Mouse (Mus musculus) megakaryocyte-erythroid progenitor cell, adult 5-6 weeks (primary cell): ENCODE data around the gene Emc4. TPM values are rescaled to one million over a fixed set of nuclear protein-coding genes. Genes with fewer than 3 reads are reported as not detected.

ENCODE experiments used
- ATAC-seq: replicated peaks from 2 replicates; pipeline ENCODE4 v1.8.0; 2016; ENCODE audit warnings: mild to moderate bottlenecking, inconsistent platforms; ENCODE audit not compliant: severe bottlenecking, poor library complexity, low FRiP score, low TSS enrichment
- total RNA-seq, 2 experiments: library from RNA; stranded (forward) in 1 of 2; stranded (reverse) in 1 of 2; fragments of 200-1000, 215-1000 nt in 1 of 2; fragments of >200 nt in 1 of 2; fragmentation: Nextera tagmentation in 1 of 2; gene quantifications; 2 replicates each; pipeline ENCODE4 v1.2.3; 2014 to 2017

Gene Emc4
- total RNA-seq (2014; fragmentation: Nextera tagmentation) (77.4 and 77.7 TPM in 2 replicates), total RNA-seq (2017) (79.5 and 97.8 TPM in 2 replicates)

DNA sequence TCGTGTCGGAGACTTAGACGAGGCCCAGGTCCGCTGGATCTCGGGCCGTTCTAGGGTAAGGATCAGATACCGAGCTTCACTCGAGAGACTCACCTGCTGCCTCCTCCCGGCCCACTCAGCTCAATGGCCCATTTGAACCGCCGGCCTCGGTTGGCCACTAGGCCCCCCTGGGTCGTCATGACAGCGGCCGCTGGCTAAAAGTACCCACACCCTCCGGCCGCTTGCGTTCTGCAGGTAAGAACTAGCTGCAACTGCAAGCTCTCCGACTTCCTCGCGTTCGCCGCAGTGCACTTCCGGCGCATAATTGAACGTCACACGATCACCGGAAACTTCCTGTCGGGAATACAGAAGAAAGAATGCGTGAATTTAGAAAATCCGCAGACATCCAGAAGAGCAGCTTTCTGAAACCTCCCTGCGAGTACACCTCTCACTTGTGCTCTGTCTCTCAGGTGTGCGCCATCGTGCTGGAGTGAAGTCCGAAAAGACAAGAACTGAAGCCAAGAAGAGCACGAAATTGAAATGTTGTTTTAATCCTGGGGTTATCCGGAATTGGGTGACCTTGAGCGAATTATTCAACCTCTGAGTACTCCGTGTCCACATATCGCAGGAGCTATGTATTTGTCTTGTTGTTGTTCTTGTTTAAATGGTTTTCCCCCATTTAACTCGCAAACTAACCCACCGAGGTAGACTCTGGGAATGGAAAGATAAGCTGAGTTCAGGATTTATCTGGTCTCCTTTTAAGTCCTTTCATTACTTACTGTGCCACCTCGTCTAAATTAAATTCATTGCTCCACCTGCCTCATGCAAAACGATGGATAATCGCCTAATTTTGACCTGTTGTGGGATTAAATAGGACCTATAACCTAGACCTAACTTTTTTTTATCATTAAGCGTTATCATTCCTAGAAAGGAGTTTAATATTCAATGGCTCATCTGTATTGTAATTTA is at the start of gene Emc4:
Emc4 (minus strand) TSS at position 302 of the 948 bp plus-strand sequence.
- peak; percentile 90 for ATAC-seq

DNA sequence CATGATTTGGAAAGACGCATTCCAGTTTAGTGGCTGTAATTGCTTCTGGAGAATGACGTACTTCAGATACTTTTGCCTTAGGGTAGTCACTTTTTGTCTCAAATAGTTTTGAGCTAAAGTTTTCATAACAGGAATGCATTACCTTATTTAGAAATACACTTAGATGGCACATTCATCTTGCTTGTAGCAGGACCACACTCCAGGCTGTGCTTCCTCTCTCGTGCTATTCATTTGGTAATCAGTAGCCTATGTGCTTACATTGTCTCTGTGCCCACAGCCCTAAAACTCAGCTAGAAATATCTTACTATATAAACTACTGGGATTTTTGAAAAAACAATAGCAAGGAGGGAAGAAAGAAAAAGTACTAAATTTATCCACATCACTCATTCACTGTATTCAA is 39.2 kb upstream of the Emc4 start:
- no peak for ATAC-seq

DNA sequence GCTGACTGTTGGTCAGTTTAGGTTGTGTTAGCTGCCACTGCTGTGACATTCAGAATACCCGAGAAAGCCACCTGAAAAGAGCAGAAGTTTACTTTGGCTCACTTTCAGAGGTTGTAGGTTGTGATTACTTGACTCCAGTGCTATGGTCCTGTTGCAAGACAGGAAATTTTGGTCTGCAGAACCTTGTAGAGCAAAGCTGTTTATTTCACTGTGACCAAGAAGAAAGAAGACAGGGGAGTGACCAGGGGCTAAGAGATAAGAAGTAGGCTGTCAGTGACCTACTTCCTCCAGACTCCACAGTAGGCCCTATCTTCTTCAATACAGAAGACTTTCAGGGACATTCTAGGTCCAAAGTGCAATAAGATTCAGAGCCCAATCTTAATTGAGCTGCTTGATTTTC is 28.8 kb upstream of the Emc4 start:
- ATAC-seq = peak; percentile 79

DNA sequence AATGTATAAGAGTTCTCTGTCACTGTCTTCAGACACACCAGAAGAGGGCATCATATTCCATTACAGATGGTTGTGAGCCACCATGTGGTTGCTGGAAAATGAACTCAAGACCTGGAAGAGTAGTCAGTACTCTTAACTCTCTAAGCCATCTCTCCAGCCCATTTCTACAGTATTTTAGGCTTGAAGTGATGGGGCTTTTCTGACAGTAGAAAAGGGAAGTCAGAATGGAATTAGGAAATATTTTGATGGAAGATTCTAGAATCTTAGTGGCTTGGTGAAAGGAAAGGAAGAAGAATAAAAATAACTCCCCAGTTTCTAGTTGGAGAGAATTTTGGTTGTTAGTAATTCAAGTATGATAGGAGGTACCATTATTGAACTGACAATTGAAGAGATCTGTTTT is 26.1 kb upstream of the Emc4 start:
- no peak for ATAC-seq

DNA sequence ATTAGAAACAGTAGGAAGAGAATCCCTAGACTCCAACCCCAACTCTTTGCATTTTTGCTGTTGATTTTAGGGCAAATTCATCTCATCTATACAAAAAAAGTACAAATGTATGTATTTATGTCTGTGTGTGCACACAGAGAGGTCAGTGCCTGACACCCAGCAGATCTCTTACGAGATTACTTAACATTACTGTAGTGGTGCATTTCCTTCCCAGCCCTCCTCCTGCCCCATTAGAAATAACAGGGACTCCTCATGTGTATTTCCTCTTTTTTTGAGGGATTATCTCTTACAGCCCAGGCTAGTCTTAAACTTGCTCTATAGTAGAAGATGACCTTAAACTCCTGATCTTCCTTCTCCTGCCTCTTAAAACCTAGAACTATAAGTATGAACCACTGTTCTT is 24.9 kb upstream of the Emc4 start:
- ATAC-seq = no peak

DNA sequence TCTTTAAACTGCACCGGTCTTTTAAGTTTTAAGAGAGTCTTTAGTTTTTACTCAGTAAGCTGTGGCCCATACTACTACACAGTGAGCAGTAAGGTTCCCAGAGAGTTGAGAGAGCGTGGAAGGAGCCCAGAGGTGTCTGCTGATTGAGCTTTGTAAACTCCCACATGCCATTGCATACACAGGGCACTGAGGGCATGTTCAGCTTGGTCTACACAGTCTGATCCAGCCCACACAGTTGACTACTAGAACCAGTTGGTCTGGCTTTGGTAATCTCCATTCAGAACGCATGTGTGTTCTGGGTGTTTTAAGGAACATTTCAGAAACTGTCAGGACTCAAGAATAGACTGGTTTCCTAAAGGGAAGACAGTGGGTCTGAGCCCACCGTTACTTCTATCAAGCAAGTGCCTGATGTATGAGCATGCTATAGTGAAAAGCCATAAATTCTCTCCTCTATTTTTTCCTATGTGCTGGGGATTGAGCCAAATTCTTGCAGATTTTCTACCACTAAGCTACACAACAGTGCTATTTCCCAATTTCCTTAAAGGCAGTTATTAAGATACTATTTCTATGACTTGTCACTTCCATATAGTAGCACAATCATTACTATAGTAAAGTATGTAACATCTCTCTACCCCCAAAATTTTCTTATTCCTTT is 23.6 kb upstream of the Emc4 start:
- no peak for ATAC-seq

DNA sequence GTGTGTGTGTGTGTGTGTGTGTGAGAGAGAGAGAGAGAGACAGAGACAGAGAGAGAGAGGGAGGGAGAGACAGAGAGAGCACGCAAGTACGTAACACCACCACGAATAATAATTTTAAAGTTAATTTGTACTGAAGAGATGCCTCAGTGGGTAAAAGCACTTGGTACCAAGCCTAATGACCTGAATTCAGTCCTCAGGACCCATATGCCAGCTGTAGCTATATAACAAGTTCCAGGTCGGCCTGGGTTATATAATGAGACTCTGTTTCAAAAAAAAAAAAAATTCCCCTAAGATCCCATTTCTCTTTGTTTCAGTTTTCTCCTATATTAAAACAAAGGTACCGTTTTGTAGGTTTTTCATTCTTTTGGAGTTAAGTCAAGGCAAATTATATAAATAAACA is 23.0 kb upstream of the Emc4 start:
- ATAC-seq = no peak

DNA sequence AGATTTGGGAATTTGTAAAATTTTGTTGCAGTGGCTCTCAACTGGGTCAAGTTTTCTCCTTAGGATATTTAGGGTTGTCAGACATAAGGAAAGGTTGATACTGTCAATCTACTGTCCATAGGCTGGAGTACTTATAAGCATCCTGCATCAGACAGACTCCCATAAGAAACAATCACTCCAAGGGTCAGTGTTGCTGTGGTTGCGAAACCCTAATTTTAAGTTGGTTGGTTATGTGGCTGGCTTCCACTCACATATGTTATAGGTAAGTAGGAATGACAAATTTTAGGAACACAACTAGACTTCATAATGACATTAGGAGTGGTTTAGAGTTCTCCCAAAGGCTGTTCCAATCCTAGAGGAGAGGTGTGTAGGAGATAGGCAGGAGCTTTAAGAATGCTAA is 13.4 kb upstream of the Emc4 start:
- no peak for ATAC-seq

DNA sequence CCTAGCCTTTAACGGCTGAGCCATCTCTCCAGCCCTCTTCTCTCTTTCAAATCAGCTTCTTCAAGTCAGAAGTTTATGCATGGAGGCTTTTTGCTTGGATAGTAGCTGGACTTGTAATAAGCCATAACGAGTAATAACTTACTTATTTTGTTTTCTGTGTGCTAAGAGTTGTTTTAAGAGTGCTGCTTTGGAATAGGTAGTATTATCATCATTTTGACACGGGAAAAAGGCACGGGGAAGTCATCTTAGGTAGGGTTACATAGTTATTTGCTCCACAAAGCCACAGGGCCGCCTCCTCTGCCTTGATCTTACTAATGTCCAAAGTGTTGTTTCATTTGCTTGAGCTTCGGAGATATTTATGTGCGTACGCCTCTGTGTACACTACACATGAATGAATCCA is 12.3 kb upstream of the Emc4 start:
- no peak for ATAC-seq

DNA sequence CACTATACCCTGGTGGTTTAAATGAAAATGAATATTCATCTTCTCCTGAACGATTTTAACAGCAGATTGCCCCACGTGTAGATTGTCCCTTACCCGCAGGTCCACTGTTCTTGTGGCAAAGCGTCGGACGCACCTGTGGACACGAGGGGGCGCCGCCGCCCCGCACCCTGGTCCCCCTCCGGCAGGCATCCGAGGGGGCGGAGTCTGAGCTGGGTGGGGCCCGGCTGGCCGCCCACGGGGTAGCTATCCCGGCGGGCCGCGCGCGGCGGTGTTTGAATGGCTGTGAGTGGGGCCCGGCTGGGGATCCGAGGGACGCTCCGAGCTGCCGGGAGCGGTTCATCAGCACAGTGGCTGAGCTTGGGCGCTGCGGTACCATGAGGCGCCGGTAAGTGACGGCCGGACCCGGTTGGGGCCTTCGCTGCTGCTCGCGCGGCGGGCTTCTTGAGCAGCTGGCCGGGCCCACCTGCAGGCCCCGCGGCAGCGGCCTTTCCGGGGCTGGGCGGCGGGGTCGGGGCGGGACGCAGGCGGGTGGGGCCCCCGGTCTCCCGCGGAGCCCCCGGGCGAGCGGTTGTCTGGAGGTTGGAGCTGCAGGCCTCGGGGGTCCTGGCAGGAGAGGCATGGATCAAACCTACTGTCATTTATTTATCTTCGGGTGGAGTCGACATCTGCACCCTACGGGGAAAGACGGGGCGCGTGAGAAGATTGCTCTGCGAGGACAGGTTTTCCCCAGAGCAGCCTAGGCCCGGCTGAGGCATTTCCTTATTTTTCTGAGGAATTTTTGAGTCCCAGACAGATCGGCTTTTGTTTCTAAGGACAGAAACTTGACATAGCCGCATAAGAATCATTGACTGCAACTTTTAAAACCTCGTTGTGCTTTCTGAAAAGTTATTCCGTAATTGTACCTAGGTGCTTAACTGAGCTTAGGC is 11.4 kb upstream of the Emc4 start, which contains the start of gene Katnbl1:
Katnbl1 (plus strand) TSS at position 239 of the 926 bp plus-strand sequence.
- ATAC-seq = peak; percentile 91

DNA sequence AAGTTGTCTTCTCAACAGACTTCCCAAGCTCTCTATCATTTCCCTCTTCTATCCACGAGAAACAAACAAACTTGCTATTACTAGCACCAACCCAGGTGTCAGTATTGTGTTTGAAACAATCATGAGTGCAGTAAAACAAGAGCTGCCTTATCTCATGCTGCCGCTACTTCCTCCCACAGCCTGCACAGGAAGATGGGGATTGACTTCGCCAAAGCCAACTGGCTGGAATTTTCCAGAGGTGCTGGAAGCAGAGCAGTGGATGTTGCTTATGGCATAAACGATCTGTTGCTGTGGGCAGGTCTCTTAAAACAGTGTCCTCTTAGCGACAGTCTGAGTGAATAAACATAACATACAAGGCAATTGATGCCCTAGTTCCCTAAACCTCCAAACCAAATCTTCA is 6.8 kb upstream of the Emc4 start:
- ATAC-seq = 0 out of 2 replicates have a peak, but pooled peaks have one; percentile 13

DNA sequence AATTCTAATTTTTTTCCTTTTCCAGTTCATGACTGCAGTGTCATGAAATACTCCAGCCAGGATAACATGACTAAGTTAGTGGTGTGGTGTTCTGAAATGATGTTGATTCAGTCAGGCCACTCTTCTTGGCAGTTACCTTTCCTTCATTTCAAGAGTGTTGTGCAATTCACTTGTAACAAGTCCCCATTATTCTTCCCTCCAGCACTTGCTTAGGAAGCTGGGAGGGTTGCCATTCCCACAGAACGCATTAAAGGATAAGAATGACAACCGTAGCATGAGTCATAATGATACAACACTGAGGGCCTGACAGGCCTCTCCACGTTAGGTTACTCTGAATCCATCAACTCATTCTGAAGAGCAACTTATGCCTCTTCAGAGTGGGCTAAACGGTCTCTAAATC is 5.3 kb upstream of the Emc4 start:
- ATAC-seq = no peak

DNA sequence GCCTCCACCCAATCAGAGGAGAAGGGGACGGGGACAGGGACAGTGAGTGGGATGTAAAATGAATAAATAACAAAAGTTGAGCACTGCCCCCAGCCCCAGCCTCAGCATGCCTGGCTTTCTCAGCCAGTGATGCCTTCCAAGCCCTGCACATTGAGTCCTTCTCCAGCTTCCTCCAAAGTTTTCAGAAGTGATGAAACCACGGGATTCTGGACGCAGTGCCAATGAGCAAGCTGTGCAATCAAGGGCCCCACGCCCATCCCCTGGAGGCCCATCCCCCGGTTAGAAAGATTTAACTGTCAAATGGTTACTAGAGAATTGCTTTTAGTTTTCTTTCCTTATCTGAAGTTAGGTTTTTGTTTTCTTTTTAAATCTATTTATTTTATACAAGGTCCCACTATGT is 2.1 kb upstream of the Emc4 start:
- no peak for ATAC-seq

DNA sequence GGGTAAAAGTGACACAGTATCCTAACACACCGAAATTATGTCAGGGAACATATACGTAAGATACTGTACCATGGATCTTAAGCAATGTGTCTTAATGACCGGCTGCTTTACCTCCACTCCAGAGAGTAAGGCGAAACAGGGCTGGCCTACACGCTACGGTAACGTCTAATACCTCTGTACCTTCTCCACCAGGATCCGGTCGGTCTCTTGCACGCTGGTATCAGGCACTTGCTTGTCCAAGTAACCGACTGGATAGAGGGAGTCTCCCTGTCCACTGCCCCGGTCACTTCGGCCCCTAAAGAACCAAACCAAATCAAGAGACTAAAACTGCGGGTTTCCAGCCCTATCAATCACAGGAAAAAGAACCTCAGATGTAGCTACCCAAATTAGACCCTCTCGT is 605 bp downstream of the Emc4 start:
- peak; percentile 32; the same call in 1 of the 2 replicates for ATAC-seq

DNA sequence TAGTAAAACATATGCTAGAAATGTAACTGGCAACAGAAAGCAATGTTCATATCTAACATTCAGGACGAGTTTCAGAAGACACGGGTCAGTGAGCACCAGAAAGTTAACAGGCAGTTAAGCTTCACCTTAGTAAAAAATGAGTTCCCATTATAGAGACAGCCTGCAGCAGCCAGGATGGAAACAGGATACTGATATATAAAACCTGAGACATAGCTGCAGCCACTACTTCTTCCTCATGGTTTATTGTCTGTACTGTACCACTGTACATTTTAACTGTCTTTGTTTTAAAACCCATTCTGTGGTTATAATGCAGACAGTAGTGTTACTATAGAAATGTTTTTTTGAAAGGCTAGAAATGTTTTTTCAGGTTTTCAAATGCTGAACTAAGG is 7.1 kb downstream of the Emc4 start:
- no peak for ATAC-seq

DNA sequence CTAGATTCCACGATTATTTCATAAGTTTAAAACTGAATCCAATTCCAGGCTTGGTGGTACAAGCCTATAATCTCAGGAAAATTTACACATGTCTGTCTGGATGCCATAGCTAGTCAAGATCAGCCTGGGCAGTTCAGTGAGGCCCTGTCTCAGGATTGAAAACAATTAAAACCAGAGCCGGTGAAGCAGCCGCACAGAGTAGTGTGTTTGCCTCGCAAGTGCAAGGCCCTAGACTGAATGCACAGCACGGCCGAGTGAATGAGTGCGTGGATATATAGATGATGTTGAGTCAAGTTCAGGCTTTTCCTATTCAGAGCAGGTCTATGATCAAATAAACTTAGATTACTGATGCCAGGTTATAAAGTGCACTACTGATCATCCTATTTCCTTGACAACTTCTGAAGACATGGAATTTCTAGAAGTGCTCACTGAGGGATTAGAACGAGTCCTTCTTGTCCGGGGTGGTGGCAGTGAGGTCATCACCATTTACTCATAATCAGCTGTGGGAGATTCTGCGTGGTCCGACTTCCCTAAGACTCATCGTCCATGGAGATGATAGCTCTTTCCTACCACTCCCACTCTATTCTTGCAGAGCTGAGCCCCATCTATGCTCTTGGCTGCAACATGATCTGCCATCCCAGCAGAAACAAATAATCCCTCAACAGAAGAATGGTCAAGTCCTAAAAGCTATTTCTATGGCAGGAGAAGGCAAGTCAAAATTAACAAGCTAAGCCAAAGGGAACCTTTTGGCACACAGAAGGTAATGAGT is 7.6 kb downstream of the Emc4 start:
- no peak for ATAC-seq

DNA sequence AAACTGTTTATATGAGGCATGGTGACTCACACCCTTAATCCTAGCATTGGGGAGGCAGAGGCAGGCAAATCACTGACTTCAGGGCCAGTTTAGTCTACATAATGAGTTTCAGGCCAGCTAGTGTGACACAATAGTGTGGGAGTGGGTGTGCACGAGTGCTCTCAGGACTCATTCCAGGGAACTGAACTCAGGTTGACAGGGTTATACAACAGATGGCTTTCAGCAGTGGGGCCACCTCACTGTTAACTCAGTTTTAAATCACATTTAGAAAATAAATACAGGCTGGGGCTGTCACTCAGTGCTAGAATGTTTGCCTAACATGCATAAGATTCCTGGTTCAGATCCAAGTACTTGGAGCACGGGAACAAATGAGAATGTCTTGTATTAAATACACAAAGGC is 8.2 kb downstream of the Emc4 start:
- no peak for ATAC-seq

DNA sequence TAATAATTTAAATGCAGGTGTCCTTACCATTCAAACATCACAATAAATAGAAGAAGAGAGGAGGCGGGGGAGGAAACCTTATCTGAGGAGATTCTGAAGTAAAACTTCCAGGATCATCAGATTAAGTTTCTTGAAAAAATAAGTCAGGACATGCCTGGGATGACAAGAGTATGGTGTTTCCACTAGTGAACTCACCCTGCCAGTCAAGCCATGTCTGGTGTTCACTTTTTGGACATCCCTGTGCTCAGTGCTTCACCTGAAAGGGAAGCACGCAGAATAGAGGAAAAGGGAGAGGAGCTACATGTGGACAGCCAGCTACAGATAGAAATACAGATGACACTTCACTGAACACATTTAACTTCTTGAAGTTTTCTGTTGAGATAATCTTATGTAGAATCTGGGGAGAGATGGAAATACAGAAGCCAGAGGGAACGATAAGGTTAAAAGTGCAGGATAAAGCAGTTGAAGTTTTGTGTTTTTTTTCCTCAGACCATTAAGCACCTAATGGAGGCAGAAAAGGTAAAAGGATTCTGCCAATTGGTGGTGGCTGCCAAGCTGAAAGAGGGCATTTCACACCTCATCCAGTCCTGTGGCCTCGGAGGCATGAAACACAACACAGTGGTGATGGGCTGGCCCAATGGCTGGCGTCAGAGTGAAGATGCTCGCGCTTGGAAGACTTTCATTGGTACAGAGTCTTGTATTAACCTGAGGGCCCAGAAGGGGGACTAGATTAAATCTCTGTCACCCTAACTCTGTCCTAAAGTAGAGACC is 14.0 kb downstream of the Emc4 start:
- no peak for ATAC-seq
